Mouse (Mus musculus): ENCODE data around the gene Arhgap21. TPM values are rescaled to one million over a fixed set of nuclear protein-coding genes. Genes with fewer than 3 reads are reported as not detected.

Arhgap21 gene
- total RNA-seq, 2 experiments from 2014 or later: 86.5 to 106 TPM

DNA sequence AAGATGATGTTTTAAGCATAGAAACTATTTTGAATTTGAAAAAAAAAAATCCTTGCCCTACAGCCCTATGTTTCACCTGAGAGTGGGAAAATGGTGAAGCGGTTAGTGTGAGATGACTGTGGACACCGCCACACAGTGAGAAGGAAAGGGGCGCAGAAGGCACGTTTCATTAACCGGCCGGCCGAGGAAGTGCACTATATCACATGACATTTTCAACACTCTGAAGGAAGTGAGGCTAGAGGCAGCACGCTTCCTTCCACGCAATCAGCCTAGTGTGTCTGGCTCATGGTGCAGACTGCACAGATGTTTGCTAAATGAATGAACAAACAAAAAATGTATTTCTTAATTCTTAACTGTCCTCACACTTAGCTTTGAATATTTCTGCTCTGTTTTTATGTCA lies 69.4 kb downstream of the Arhgap21 start:
- no peak for DNase-seq (ENCODE audit: low spot score in 2 of 2)

DNA sequence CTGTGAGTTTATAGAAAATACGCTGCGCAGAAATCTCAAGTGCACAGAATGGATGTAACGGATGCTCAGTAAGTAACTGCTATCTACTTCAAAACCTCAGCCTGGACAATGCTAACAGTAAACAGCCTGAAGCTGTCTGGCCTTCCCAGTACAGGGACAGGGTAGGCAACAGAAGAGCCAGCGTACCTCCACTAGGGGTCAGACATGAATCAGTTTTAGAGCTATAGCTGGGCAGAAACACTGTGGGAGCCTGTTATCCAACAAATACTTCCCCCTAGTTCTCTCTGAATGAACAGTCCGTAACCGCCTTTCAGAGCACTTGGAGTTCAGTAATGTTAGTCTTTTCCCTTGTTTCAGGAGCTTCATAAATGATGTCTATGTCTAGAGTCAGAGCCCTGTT lies 70.0 kb downstream of the Arhgap21 start:
- DNase-seq (ENCODE audit: low spot score in 2 of 2): peak in 1 of 2 experiments; percentile 55

DNA sequence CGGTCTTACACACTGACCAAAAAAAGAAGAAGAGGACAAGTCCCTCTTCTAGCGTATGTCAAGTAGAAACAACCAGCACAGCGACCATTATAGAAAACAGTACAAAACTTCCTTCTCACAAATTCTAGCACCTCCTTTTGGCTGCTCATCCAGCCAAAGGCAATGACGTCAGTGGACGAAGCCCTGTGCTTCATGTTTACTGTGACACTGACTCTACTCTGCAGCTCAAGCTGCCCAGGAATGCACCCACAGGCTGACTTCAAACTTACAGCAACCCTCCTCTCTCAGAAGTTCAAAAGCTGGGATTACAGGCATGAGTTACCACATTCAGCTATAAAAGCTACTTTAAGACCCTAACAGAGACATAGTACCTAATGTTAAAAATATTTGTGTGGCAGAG lies 72.2 kb downstream of the Arhgap21 start:
- no peak for DNase-seq (ENCODE audit: low spot score in 2 of 2)

DNA sequence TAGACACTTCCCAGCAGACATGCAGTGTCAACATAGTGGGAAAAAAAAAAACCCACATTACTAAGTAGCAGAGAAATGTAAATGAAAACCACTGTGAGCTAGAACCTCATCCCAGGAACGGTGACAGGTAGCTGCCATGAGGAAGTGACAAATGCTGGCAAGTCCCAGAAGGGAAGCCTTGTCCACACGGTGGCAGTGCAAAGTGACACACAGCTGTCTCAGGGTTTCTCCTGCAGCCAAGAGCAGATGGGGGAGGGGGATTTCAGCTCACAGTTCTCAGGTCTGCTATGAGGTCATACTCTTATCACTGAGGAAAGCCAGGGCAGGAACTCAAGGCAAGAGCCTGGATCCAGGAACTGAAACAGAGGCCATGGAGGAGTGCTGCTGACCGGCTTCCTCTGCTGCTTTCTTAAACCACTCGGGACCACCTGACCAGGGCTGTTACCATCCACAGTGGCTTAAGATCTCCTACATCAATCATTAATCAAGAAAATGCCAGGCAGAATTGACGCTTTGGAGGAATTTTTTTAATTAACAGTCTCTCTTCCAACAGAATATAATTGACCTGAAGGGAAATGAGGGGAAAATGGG lies 74.5 kb downstream of the Arhgap21 start:
- DNase-seq (ENCODE audit: low spot score in 2 of 2): no peak

DNA sequence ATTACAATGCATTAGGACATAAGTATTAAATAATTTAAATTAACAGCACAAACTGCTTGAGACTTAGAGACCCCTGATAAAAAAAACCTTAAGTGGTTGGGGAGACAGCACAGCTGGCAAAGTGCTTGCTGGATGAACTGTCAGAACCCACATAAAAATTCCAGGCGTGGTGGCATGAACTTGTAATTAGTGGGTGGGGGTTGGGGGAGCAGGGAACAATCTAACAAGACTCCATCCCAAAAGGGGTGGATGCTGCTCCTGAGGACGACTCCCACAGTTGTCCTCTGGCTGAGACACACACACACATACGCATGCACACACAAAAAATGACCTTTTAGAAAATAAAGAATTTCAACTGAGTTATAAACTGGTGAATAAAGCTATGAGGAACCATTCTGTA lies 79.9 kb downstream of the Arhgap21 start:
- no peak for DNase-seq (ENCODE audit: low spot score in 2 of 2)

DNA sequence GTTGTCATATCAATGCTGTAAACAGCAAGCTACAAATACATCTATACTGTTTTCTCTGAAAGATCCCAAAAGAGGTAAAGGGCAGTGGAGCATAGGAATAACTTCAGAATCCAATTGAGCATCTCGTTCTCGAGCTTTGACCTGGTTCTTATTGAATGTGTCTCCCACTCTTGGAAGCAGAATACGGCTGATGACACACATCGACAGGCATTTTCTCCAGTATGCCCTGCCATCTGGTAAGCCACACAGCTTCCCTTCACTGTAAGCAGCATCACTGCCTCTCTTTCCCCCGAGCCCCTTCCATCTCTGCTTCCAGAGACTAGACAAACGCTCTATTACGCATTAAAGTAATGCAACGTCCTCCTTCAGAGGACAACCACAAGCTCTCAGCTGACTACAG lies 85.4 kb downstream of the Arhgap21 start:
- no peak for DNase-seq (ENCODE audit: low spot score in 2 of 2)

DNA sequence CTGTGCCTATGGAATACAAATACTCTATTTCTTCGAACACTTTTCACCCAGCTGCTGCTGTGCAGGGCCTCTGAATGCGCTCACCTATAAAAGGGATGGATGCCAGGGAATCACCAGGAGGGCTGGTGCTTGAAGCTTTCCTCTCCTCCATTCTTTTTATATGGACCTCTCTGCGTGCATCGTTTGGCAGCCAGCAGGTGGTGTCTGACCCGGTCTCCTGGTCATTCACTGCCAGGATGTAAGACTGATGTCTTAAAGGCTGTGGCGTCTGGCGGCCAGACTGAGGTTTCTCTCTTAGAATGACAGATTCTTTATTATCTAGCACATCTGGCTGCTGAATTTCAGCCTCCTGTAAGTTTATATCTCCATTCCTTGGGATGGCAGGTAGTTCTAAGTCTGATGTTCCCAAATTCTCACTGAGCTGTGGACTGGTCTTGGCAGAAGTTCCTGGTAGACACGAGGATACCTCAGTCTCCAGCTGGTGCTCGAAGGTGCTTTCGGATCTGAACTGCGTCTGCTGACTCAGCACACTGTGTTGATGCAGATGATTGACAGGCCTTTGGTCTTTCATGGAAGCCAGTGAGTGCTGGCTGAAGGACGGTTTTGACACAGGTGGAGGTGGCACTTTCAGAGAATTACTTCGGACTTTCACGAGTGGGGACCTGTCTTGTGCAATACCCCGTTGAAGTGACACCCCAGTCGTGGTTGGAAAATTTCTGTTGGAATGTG lies 88.6 kb downstream of the Arhgap21 start:
- no peak for DNase-seq (ENCODE audit: low spot score in 2 of 2)

DNA sequence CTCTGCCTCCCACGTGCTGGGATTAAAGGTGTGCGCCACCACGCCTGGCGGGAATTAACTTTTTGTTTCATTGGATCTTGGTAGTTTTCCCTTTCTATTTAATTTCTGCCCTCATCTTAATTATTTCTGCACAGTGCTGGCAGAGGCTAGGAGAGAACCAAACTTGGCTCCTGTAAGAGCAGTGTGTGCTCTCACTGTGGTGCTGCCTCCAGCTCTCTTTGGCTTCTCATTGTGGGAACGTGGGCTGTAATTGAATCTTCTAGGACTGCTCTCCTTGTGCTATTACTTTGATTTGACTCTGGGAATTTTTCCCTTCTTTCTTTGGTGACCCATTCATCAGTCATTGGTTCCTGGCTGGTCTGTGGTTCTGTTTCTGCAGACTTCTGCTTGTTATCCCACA lies 94.1 kb downstream of the Arhgap21 start:
- DNase-seq (ENCODE audit: low spot score in 2 of 2): no peak

DNA sequence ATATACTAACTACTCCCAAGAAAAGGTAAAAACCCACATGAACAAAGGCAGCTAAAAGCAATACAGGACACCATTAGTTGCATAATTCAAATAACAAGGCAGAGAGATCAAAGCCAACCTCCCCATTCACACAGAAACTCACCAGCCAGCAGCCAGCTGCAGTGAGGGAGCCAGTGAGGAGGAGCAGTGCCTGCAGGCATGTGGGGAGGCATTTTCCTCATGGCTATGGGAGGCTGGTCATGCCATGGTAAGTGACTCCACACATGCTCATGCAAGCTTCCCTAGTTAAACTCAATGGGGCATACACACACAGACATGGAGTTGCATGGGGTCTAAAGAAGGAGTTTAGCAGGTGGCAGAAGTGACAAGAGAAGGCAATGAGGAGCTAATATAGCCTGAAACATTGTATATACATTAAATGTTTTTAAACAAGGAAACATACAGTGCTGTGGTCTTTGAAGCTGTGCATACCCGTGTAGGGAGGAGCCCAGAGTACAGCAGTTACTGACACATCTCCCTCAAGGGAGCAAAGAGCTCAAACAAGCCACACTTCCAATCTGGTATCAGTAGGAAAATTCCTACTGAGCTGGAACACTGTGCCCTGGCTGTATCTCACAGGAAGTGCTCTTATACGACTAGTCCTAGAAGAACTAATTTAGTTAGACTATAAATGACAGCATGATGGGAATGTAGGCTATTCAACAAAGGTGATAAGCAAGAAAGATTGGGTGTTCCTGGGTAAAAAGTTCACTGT lies 99.3 kb downstream of the Arhgap21 start:
- no peak for DNase-seq (ENCODE audit: low spot score in 2 of 2)

DNA sequence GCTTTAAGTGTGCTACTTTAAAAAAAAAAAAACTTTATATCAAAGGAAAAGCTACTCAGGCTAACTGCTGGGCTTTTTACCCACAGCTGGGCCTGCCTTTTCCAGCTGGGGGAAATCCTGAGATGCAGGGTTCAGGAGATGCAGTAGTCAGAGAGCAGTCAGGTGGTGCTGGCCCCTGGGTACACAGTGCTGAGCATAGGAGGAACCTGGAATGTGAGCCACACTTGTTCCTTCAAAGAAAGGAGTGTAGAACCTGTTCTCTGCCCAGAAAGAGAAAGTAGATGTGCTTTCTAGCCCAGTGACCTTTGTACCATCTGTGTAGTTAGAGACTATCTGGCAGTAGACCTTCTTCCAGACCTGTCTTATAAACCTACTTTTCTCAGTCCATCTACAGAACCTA lies 100.6 kb downstream of the Arhgap21 start:
- no peak for DNase-seq (ENCODE audit: low spot score in 2 of 2)

DNA sequence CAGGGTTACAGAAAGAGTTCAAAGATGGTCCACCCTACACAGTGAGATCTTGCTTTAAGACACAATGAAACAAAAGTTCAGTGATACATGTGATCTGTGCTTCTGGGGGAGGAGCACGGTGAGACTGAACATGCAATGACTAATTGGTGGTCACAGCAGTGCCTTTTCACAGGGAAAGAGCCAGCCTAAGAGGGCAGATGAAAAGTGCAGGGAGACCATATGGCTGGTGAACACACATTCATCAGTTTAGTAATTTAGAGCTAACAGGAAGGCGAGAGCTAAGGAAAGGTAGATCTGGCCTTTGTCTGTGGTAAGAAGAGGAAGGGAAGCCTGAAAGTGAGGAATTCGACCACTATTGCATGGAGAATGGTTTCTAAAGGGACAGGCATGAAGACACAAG lies 102.9 kb downstream of the Arhgap21 start:
- DNase-seq (ENCODE audit: low spot score in 2 of 2): no peak

DNA sequence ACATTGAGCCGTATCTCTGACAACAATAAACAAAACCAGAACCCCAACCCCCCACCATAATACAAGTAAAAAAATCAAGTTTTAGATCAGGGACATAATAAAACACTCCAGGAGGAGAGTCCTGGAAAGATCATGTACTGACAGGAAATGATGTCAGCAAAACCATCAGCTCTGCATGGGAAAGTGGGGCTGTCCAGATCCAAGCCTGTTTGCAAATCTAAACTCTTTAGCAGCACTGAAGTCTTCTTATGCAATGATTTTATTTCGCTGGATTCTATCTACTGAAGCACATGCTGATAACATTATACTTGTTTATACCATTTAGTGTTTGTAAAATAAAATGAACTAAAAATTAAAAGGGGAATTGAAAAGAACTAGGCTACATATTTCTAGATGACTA lies 104.1 kb downstream of the Arhgap21 start:
- no peak for DNase-seq (ENCODE audit: low spot score in 2 of 2)

DNA sequence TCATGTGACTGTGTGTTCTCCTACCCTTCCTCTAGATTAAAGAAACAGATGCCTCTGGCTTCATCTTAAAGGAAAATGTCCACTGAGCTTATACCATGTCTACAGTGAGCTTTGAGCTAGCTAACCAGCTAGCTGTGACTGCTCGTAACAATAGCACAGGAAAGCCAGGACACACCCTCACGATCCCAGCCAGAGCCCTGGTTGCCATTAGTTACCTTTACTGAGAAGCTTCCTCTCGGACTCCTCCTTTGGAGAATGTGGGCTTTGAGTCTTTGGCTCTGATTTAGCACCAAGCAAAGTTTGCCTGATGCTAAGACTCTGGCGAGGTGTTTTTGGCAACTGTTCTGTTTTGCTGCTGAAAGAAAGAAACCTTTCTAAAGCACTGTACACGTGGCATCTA lies 107.9 kb downstream of the Arhgap21 start:
- DNase-seq (ENCODE audit: low spot score in 2 of 2): no peak

DNA sequence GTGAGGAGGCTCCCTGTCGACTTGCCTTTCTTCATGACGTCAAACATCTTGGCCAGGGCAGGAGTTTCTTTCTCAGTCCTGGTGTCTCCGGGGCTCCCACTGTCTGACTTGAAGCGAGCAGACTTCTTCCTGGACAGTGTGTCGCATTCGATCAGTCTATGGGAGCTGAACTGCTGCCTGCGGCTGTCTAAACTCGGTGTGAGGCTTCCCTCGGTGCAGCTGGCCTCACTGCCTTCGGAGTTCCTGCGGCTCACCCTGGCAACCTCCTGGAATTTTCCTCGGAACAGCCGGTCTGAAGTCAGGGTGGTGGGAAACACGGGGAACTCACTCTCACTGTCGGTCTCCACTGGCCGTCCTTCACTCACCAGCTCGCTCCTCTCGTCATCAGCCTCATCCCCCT lies 119.3 kb downstream of the Arhgap21 start:
- DNase-seq (ENCODE audit: low spot score in 2 of 2): no peak

DNA sequence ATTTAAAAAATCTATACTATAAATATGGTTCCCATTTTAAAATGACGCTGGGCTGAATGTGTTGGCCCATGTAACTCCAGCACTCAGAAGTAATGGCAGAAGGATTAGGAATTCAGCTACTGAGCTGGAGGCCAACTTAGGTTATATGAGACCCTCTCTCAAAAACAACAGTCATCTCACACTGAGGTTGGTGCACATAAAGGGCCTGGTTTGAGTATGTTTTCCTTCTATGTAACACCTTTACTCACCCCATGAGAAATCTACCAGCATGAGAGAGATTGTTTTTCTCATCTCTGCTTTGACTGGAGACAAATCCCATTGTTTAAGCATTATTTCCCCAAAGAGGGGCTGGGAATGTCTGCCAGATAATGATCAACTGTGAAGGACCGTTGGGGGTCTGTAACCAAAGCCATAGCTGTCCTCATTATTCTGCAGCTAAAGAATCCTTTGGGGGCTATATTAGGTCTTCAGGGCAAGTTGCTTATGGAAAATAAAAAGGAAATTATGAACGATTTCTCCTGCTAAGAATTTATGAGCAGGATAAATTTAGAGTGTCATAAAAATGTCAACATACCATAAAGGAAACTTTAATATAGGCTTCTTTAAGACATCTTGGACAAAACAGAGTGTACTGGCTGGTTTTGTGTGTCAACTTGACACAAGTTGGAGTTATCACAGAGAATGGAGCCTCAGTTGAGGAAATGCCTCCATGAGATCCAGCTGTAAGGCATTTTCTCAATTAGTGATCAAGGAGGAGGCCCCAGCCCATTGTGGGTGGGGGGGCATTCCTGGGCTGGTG lies 136.9 kb downstream of the Arhgap21 start:
- DNase-seq (ENCODE audit: low spot score in 2 of 2): no peak

DNA sequence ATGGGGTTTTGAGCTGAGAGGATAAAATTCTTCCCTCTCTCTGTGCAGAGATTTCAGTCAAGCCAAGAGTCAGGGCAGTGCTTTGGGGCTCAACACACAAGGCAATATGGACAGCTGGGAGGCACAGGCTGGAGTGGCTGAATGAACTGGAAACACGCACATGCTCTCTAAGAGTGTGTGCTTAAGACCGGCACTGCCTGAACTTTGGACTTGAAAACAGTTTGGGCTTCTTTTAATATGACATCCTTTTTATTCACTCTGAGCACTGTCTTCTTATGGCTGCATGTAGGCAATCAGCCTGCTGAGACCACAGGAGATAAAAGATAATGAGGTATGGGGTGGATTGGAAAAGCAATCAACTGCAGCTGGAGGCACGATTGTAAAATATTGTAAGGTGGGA lies 137.8 kb downstream of the Arhgap21 start:
- DNase-seq (ENCODE audit: low spot score in 2 of 2): no peak

DNA sequence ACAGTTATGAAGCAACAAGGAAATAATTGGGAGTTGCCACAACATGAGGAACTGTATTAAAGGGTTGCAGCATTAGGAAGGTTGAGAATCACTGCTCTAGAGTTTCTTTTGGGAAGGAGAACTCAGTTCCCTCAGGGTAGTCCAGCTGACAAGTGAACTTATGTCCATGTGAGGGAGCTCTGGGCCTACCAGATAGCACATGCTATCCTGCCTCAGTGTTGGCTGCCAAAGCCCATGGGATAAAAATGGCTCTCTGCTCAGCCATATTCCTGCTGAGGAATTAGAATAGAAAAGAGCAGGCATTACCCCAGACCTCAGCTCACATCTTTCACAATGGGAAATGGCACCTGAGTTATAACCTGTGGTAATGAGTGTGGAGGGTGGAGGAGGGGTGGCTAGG lies 142.4 kb downstream of the Arhgap21 start:
- DNase-seq (ENCODE audit: low spot score in 2 of 2): no peak

DNA sequence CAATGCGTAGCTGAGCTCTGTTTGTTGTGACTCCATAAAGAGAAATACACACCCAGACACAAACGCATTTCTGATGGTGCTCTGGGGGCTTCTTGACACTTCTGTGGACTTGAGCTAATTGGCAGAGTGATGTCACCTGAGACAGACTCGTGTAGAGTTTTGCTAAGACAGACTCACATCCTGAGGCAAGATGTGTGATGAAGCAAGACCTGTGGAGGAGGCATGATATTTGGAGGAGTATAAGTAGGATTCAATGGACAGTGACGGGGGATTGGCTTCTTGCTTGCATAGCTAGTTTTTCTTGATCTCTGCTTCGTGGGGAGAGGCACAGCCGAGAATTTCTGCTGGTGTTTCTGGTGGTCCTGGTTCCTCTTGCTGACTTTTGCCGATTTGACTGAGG lies 150.5 kb downstream of the Arhgap21 start:
- no peak for DNase-seq (ENCODE audit: low spot score in 2 of 2)

DNA sequence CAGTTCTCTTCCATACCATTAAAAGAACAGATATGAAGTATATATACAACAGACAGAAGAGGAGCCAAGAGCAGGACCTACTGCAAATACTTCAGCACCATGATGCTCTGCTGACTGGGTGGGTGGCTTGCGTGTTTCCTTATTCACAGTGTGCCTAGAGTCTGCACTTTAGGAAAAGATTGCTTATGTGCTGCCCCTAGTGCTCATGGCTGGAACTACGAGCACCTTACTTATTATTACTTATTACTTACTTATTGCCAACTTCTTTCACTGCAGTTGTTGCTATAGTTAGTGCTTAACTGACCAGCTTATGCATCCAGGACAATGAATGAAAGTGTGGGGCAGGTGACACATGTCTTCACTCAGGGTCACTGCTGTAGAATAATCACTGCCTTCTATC lies 154.7 kb downstream of the Arhgap21 start:
- DNase-seq (ENCODE audit: low spot score in 2 of 2): no peak

DNA sequence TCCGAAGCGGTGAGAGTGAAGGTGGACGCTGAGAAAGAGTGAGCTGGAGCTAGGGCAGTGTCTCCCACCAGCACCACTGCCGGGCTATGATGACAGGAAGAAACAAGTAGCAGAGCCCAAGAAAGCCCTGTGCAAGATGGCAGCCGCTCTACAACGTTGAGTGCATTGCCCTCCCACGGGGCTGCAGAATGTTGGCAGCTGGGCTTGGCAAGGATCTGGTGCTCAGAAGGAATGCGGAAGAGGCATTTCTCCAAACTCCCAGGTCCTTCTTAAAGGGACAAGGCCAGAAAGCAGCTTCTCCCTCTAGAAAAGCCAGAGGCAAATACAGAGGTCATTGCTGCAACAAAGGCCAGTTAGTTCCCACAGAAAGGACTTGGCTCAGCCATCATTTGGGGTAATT lies 157.2 kb downstream of the Arhgap21 start:
- DNase-seq (ENCODE audit: low spot score in 2 of 2): no peak

DNA sequence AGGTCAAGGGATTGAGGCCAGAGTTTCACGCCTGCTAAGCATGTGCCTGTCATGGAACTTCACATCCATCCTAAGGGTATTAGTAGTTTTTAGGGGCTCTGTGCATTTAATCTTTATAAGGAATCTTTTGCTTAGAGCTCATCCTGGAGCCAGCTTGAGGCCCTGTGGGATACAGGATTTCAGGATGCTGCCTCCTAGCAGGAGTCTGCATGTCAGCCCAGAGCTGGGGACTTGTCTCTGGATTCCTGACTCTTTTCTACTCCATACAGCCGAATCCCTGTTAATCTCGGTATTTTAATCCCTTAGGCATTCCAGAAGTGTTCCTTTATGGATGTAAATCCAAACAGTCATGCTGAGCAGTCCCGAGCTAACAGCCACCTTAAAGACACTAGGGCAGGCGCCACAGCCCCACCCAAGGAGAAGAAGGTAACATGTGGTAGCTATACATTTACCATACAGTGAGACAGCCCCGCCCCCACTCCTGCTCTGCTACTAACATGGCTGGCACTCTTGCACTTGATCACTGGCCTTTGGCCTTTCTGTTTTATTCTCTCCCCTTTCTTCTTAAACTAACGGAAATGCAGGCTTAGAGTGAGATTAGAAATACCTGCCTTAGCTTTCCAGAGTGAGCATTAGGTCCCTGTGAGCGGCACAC lies 167.3 kb downstream of the Arhgap21 start:
- no peak for DNase-seq (ENCODE audit: low spot score in 2 of 2)

Data from adrenal gland, postnatal 4 days (tissue).